Mouse (Mus musculus) C2C12 (cell line): ENCODE data around the gene Fnbp1. TPM values are rescaled to one million over a fixed set of nuclear protein-coding genes. Genes with fewer than 3 reads are reported as not detected.

Experiments used
- H3K27me3 ChIP-seq: one replicate; pipeline ENCODE4 v1.6.1; 2011; ENCODE audit not compliant: control insufficient read depth, insufficient read depth, insufficient read length
- H3K36me3 ChIP-seq: one replicate; pipeline ENCODE4 v1.6.1; 2011; ENCODE audit not compliant: control insufficient read depth, insufficient read depth
- H3K4me3 ChIP-seq: one replicate; pipeline ENCODE4 v1.5.1; 2011; ENCODE audit warnings: mild to moderate bottlenecking, control low read depth; ENCODE audit not compliant: poor library complexity, insufficient read depth, severe bottlenecking
- H3K79me2 ChIP-seq: one replicate; pipeline ENCODE4 v1.6.1; 2011; ENCODE audit not compliant: control insufficient read depth, insufficient read depth
- H3K79me3 ChIP-seq: one replicate; pipeline ENCODE4 v1.6.1; 2011; ENCODE audit warnings: low read depth, control low read depth
- H3ac ChIP-seq: one replicate; pipeline ENCODE3; 2011; ENCODE audit warnings: low read depth; ENCODE audit not compliant: control insufficient read depth, insufficient read length
- CEBPB ChIP-seq: IDR thresholded peaks from one replicate; pipeline ENCODE4 v1.6.1; 2011; ENCODE audit warnings: low read depth, mild to moderate bottlenecking, control low read depth, moderate library complexity
- CTCF ChIP-seq: IDR thresholded peaks from one replicate; pipeline ENCODE4 v1.5.1; 2011; ENCODE audit not compliant: control insufficient read depth, insufficient read depth, insufficient read length
- FOSL1 ChIP-seq: IDR thresholded peaks from one replicate; pipeline ENCODE4 v1.8.0; 2011; ENCODE audit warnings: mild to moderate bottlenecking, low read length; ENCODE audit not compliant: poor library complexity, insufficient read depth, severe bottlenecking
- MAX ChIP-seq: IDR thresholded peaks from one replicate; pipeline ENCODE4 v1.6.1; 2011; ENCODE audit warnings: mild to moderate bottlenecking, control low read depth
- MYOD1 ChIP-seq: IDR thresholded peaks from one replicate; pipeline ENCODE4 v1.6.1; 2011; ENCODE audit warnings: low read depth; ENCODE audit not compliant: control insufficient read depth, insufficient read length
- MYOG ChIP-seq: IDR thresholded peaks from one replicate; pipeline ENCODE4 v1.6.1; 2011; ENCODE audit not compliant: control insufficient read depth, insufficient read length; ENCODE audit errors: extremely low read depth
- USF1 ChIP-seq: IDR thresholded peaks from one replicate; pipeline ENCODE4 v1.6.1; 2011; ENCODE audit warnings: low read depth, mild to moderate bottlenecking, control low read depth, moderate library complexity
- polyA plus RNA-seq: library from polyadenylated mRNA; unstranded; fragments of >200 nt; fragmentation: generic; extraction: Trizol; gene quantifications from one replicate; pipeline ENCODE4 v1.2.1, GENCODE M21; 2012; ENCODE audit warnings: missing spikeins

Fnbp1 gene
- polyA plus RNA-seq, 1 experiment: 13.5 TPM

- H3ac ChIP-seq: no peak overlapping the region
- H3K27me3 ChIP-seq: no peaks in the 10 kb centered on the region
- no peak for TF ChIP-seq FOSL1
- TF ChIP-seq CTCF: no peak
- no peak for TF ChIP-seq USF1
- no peak for TF ChIP-seq MYOD1
- no peak overlapping the region for H3K4me3 ChIP-seq
- H3K79me2 ChIP-seq: peaks cover 23% of the 10 kb centered on the region
- no peaks in the 10 kb centered on the region for H3K36me3 ChIP-seq
- peaks cover 8% of the 10 kb centered on the region for H3K79me3 ChIP-seq
Measured at GRCm38 (mm10) chr2:31143768-31144695, 2.2 kb upstream of the Fnbp1 start.

- TF ChIP-seq CTCF: no peak
- H3K4me3 ChIP-seq: no peak overlapping the region
Measured at GRCm38 (mm10) chr2:31143326-31143725, 1.5 kb upstream of the Fnbp1 start.

GRCm38 (mm10) chr2:31142505-31142904, 697 bp upstream of the Fnbp1 start:
- H3K79me2 ChIP-seq: peaks cover 36% of the 10 kb centered on the region
- H3ac ChIP-seq: no peak overlapping the region
- peaks cover 12% of the 10 kb centered on the region for H3K79me3 ChIP-seq
- no peaks in the 10 kb centered on the region for H3K36me3 ChIP-seq
- no peaks in the 10 kb centered on the region for H3K27me3 ChIP-seq
- TF ChIP-seq USF1: no peak
- no peak overlapping the region for H3K4me3 ChIP-seq

More at GRCm38 (mm10) chr2:31143326-31143725, 1.5 kb upstream of the Fnbp1 start:
- Histone ChIP-seq H3ac (no peak overlapping the region), H3K79me2 (peaks cover 30% of the 10 kb centered on the region), H3K27me3 (no peaks in the 10 kb centered on the region), H3K79me3 (peaks cover 12% of the 10 kb centered on the region), H3K36me3 (no peaks in the 10 kb centered on the region)

- Histone ChIP-seq H3K79me3 (peaks cover 15% of the 10 kb centered on the region), H3K4me3 (peak overlapping the region; percentile 56), H3K36me3 (no peaks in the 10 kb centered on the region), H3K27me3 (no peaks in the 10 kb centered on the region), H3K79me2 (peaks cover 49% of the 10 kb centered on the region), H3ac (peak overlapping the region; percentile 91)
- TF ChIP-seq CTCF (no peak), MYOG (no peak), MAX (no peak), USF1 (no peak), MYOD1 (no peak), CEBPB (no peak), FOSL1 (no peak)
Measured at GRCm38 (mm10) chr2:31141074-31141866, 538 bp downstream of the Fnbp1 start.

GRCm38 (mm10) chr2:31140772-31141073, 1.1 kb downstream of the Fnbp1 start:
- peak overlapping the region; percentile 56 for H3K4me3 ChIP-seq
- peaks cover 54% of the 10 kb centered on the region for H3K79me2 ChIP-seq
- TF ChIP-seq FOSL1 (no peak), CEBPB (no peak), MAX (no peak), MYOD1 (no peak), CTCF (no peak), USF1 (no peak), MYOG (no peak)
- peaks cover 19% of the 10 kb centered on the region for H3K79me3 ChIP-seq
- peak overlapping the region; percentile 91 for H3ac ChIP-seq
- no peaks in the 10 kb centered on the region for H3K27me3 ChIP-seq
- H3K36me3 ChIP-seq: no peaks in the 10 kb centered on the region
